Comparison of ENCODE assay signal across 9 mouse cellular contexts in genomic region chr13:32662041-32662440, GRCm38 (mm10).
A peak's percentile ranks its signal among the peaks of the same experiment; 100 is the strongest.
DNase-seq lines count a peak whose midpoint lies in the region; ATAC-seq and TF ChIP-seq lines count a peak whose summit lies in the region.
"Had no signal": no experiment of that assay in that cellular context is flagged by ENCODE, and none has a peak within 500 bp of the region (broad histone marks: within the 10 kb centered on the region; RNA-seq: fewer than 3 reads in every experiment).

No protein-coding gene starts in this region.

- no peak overlapping the region for H3K9ac ChIP-seq in intestine, postnatal 0 days (ENCODE audit: low read depth, low read length)
- no peak overlapping the region for H3K9ac ChIP-seq in intestine, embryonic 15.5 days
- H3K9ac ChIP-seq: stomach, embryonic 15.5 days had no signal

- peak; percentile 79 for DNase-seq in 3T3-L1 (ENCODE audit: low read depth, low spot score)
- peak; percentile 29 to 38 for DNase-seq in B cell, adult 2 months
- peak; percentile 49 for DNase-seq in kidney, postnatal 10 days
- DNase-seq in frontal cortex, postnatal 25 days (ENCODE audit: low spot score in 2 of 2): no peak
- no peak for DNase-seq in left cerebral cortex, postnatal 10 days (ENCODE audit: extremely low spot score in 1 of 2, low spot score in 2 of 2)
- DNase-seq: gastrocnemius, postnatal 25 days had no signal

- intact Hi-C loops in left cerebral cortex, postnatal 10 days (cut with DNase I): loop anchor here (5.0 kb wide), 1 partner anchor 860 kb away; no protein-coding TSS in a partner anchor

- no peaks in the 10 kb centered on the region for H3K9me3 ChIP-seq in intestine, postnatal 0 days (ENCODE audit: control insufficient read depth)
- H3K9me3 ChIP-seq in intestine, embryonic 15.5 days: no peaks in the 10 kb centered on the region
- H3K9me3 ChIP-seq: stomach, embryonic 15.5 days had no signal

- no peaks in the 10 kb centered on the region for H3K4me1 ChIP-seq in intestine, postnatal 0 days (replicated peaks; ENCODE audit: control insufficient read depth, insufficient read depth, low read length)
- no peaks in the 10 kb centered on the region for H3K4me1 ChIP-seq in intestine, embryonic 15.5 days (replicated peaks)
- H3K4me1 ChIP-seq: stomach, embryonic 15.5 days had no signal

- no peak overlapping the region for H3K4me2 ChIP-seq in intestine, postnatal 0 days (replicated peaks; ENCODE audit: low read depth)
- no peak overlapping the region for H3K4me2 ChIP-seq in intestine, embryonic 15.5 days (replicated peaks)
- H3K4me2 ChIP-seq: stomach, embryonic 15.5 days had no signal

- H3K27ac ChIP-seq in intestine, postnatal 0 days (ENCODE audit: low read depth, low read length): no peak overlapping the region
- no peak overlapping the region for H3K27ac ChIP-seq in intestine, embryonic 15.5 days
- H3K27ac ChIP-seq: stomach, embryonic 15.5 days had no signal

- no peaks in the 10 kb centered on the region for H3K36me3 ChIP-seq in intestine, postnatal 0 days (ENCODE audit: control insufficient read depth, insufficient read depth)
- no peaks in the 10 kb centered on the region for H3K36me3 ChIP-seq in intestine, embryonic 15.5 days
- H3K36me3 ChIP-seq: stomach, embryonic 15.5 days had no signal

- no peaks in the 10 kb centered on the region for H3K27me3 ChIP-seq in intestine, postnatal 0 days (replicated peaks; ENCODE audit: control insufficient read depth, insufficient read depth, low read length)
- no peaks in the 10 kb centered on the region for H3K27me3 ChIP-seq in intestine, embryonic 15.5 days (replicated peaks)
- H3K27me3 ChIP-seq: stomach, embryonic 15.5 days had no signal

- no peak for ATAC-seq in intestine, postnatal 0 days
- ATAC-seq in intestine, embryonic 15.5 days: no peak

- no peak overlapping the region for H3K4me3 ChIP-seq in intestine, postnatal 0 days (ENCODE audit: low read depth, low read length)
- no peak overlapping the region for H3K4me3 ChIP-seq in intestine, embryonic 15.5 days (replicated peaks)
- H3K4me3 ChIP-seq: stomach, embryonic 15.5 days had no signal

- peak; percentile 68 for TF ChIP-seq CTCF in intestine, postnatal 0 days (IDR thresholded peaks at IDR 0.05; ENCODE audit: low read depth)

- 70% methylated on average over 3 of the region's 3 CpGs for WGBS in intestine, postnatal 0 days
- 68% methylated on average over 3 of the region's 3 CpGs for WGBS in intestine, embryonic 15.5 days

Comparison
In these comparisons a context has a peak if more than half of its experiments do, and no peak if none do; other contexts are left out.
1. DNase-seq: peak in 3T3-L1 (single experiment), B cell, adult 2 months (2 of 2) and kidney, postnatal 10 days (single experiment); none in frontal cortex, postnatal 25 days (0 of 2) and left cerebral cortex, postnatal 10 days (0 of 2).